Mouse (Mus musculus): Measurements from ENCODE around the gene 1810046K07Rik.

Gene 1810046K07Rik

DNA sequence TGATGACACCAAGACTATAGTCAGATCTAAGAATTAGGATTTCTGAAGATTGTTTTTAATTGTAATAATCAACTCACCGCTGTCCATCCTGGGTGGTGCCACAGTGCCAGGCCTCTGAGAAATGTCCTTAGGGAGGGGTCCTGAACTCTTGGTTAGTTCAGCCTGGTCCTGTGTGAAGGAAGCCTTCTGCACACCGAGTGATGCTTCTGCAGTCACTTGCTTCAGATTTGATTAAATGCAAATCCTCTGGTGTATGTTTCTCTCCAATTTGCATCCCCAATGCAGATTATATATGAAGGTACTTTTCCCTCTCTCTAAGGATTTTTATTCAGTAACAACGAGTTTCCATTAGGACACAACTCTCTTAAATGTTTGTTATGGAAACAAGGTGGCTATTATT lies at the start of gene 1810046K07Rik:
TSS of gene 1810046K07Rik (minus strand) at position 187 of the 400 bp plus-strand sequence.
- no peak for DNase-seq (ENCODE audit: low spot score in 2 of 2)

- no peak for DNase-seq (ENCODE audit: low spot score in 2 of 2)
These were observed 40.8 kb upstream of the 1810046K07Rik start for GRCm38 (mm10) chr9:51369560-51369959.

DNA sequence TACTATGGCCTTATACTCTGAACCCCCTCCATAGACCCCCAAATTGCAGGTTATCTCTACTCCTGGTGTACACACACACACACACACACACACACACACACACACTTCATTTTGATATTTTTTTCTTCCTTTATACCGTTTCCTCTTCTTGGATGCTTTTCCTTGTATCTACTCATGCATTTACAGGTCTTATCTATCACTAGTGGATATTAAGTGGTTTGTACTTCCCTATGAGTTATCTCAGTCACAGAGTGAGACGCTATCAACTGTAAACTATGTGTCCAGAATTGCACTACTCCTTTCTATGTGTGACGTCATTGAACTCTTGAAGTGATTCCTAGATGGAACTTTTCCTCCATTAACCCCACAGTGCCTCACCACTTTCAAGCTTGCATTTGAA lies 38.4 kb upstream of the 1810046K07Rik start:
- DNase-seq (ENCODE audit: low spot score in 2 of 2) = no peak

DNA sequence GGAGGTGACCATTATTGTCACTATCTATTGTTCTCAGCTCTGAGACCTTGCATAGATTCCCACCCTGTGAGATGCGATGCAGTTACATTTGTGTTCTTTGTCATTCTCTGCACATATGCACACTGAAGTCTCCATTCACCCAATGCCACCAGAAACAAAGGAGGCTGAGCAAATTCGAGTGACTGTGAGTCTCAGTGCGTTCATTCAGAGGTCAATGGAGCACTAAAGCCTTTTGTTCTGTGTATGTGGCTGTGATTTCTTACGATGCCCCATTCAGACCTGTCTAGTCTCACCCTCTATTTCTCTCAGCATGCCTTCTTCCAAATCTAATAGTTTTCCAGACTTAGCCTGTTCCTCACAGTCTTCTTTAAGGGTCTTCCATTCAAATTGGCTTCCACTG lies 35.3 kb upstream of the 1810046K07Rik start:
- DNase-seq (ENCODE audit: low spot score in 2 of 2) = no peak

DNA sequence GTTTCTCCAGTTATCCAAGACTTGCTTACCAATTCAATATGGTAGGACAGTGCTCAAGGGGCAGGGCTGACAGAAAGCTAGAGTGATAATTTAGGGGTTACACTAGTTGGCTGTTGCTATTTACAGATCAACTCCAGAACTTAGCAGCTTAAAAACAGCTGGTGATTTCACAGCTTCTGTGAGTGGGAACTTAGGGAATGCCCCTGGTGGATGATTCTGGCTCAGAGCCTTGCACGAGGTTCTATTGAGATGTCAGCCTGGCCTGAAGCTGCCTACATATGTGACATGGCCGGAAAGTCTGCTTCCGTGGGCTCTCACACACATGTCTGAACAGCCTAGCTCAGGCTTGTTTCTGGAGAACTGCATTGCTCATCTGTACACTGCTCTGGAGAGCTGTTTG lies 24.8 kb upstream of the 1810046K07Rik start:
- DNase-seq (ENCODE audit: low spot score in 2 of 2) = no peak

DNA sequence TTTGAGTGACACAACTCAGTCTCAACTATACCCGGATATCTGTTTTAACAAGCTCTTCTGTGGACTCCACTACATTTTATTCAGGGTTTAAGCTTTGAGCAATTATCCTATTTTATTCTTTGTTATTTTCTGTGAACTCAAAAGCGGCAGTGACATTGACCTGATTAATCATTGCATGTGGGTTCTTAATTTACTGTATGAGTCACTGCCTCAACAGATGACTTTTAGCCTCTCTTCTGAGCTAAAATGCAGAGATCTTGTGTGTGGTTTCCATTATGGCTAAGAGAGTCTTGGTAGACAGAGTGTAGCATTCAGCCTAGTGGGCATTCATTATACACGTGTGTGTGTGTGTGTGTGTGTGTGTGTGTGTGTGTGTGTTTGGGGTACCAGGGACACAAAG lies 24.2 kb upstream of the 1810046K07Rik start:
- DNase-seq (ENCODE audit: low spot score in 2 of 2) = no peak

DNA sequence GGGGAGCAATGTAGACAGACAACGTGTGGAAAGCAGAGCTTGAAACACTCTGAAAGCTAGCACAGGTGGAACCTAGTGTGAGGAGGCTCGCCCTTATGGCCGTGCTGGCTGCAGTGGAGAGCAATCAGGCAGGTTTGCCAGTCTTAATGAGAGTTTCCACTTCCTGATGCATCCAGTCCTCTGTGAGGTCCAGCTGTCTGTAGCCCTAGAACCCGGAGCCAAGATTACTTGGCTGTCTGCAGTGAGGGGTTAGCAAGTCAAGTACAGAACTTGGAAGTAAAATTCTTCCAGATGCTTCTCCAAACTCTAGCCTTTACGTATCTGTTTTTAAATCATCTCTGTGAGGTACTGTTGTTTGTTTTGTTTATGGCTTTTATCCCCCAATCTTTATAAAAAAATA lies 20.7 kb upstream of the 1810046K07Rik start:
- no peak for DNase-seq (ENCODE audit: low spot score in 2 of 2)

- no peak for DNase-seq (ENCODE audit: low spot score in 2 of 2)
These were observed 17.1 kb upstream of the 1810046K07Rik start for GRCm38 (mm10) chr9:51345768-51346167.

DNA sequence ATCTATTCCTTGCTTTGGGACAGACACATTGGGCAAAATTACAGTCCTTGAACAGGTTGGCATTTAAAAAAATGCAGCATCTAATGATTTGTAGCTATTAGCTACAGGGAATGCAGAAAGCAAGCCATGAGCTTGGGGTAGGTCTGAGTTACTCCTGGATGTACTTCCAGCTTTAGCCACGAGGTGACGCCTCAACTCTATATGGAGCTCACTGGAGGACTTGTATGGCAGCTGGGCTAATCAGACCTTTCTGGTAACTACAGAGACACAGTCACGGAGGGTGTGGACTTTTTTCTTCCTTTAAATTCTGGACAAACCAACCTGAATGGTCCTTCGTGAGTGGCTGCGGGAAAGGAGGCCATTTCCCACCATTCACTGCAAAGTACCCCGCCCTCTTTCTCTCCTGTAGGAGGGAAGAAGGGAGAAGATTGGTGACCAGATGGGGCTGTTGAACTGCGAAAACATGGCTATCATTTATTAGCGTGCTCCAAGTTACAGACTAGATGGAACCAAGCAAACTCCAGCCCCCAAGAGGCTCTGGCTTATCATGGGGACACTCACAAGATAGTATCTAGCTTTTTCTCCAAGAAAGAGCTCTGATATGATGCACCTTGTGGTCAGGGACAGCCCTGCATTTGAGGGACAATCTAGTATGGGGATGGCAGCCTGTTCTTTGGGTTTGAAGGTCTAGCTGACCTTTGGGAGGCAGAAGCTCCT lies 6.7 kb upstream of the 1810046K07Rik start:
- peak; percentile 74 to 88 for DNase-seq (ENCODE audit: low spot score in 2 of 2)

DNA sequence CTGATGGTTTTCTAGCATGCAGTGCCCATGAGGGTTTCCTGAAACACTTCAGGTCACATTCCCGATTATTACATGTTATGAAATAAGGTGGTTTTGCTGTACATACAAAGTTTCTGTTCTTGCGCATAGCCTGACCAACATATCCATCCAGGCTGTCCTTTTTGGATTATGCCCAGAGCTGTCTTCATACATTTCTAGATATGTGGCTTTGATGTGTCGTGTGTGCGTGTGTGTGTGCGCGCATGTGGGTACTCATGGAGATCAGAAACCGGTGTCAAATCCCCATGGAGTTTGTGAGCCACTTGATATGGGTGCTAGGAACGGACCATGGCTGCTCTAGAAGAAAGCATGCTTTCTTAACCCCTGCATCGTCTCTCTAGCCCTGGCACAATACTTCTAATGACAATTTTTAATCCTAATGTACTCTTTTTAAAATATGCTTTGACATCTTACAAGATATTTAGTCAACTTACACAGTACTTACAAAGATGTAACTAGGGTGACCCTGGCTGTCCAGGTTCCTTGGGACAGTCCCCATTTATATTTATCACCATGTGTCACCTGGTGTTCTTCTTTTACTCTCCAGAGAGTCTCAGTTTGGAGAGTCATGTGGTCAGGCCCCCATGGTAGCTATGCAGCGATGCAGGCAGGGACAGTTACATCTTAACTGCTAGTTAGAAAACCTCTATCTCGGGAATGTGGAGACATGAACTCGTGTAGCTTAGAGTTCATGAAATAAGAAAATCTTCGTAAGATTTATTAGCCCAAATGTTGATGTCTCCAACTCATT lies 2.9 kb upstream of the 1810046K07Rik start:
- DNase-seq (ENCODE audit: low spot score in 2 of 2) = no peak

DNA sequence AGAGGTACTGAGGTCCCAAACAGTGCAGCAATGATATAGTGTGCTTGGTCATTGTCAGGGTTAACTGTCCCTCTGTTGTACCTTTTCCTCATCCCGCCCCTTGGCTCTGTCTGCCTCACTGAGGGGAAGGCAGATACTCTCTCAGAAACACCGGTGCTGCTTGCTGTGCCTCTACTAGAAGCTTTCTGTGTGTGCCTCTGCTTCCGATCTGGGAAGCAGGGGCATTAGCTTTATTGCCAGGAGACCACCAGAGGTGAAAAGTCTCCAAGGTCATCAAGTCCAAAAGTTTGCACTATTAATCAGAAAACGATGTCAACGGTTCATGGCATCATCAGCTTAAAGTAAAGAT lies 1.2 kb downstream of the 1810046K07Rik start:
- DNase-seq (ENCODE audit: low spot score in 2 of 2) = no peak

- DNase-seq (ENCODE audit: low spot score in 2 of 2) = no peak
These were observed 1.8 kb downstream of the 1810046K07Rik start for GRCm38 (mm10) chr9:51326619-51327554.

GRCm38 (mm10) chr9:51324406-51325065 lies 4.2 kb downstream of the 1810046K07Rik start:
- DNase-seq (ENCODE audit: low spot score in 2 of 2) = no peak

DNA sequence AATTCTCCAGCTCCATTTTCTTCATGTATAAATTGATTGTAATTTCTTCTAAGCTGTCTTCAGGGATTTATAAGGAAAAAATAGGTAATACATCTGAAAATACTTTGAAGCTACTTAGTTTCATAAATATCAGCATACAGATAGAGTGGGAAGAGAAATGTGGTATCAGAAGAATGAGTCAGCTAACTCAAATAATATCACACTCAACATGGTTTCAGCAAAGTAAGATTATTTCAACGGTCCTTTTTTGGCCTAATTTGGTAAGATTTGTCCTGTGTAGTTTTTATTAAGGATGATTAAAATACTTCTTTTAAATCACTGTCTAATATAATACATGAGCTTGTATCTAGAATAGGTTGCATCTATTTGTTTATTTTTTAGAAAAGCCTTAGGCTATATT lies 8.6 kb downstream of the 1810046K07Rik start:
- DNase-seq (ENCODE audit: low spot score in 2 of 2) = no peak

DNA sequence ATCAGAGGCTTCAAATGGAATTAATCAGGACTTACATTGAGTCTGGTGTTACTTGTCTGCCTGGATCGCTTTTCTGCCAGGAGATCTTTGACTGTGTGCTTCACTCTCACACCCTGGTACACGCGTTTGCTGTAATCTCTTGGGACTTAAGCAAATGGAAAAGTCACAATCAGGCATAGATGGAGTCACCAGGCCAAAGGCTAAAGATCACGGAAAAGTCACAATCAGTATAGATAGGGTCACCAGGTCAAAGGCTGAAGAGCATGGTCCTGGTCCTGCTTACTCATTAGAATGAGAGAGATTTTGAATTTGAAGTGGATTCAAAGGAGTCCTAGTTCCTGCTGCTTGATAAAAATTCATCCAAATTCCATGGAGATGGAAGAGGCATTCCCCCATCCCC lies 10.5 kb downstream of the 1810046K07Rik start:
- no peak for DNase-seq (ENCODE audit: low spot score in 2 of 2)

DNA sequence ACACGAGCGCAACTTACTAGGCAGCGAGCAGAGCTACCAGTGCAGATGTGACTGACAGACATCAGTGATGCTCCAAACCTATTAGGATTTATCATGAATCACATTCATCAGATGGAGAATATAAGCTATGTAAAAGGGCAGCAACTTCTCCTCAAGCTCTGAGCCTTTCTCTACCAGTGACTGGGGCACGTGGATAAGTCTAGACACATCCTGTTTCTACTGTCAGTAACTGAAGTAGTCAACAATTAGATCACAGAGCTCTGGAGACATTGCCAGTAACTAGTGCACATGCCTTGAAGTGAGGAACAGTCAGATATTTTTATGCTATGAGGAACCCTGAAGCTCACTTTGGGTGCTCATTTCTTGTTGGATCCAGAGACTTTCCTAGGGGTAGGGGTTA lies 11.4 kb downstream of the 1810046K07Rik start:
- DNase-seq (ENCODE audit: low spot score in 2 of 2) = no peak

DNA sequence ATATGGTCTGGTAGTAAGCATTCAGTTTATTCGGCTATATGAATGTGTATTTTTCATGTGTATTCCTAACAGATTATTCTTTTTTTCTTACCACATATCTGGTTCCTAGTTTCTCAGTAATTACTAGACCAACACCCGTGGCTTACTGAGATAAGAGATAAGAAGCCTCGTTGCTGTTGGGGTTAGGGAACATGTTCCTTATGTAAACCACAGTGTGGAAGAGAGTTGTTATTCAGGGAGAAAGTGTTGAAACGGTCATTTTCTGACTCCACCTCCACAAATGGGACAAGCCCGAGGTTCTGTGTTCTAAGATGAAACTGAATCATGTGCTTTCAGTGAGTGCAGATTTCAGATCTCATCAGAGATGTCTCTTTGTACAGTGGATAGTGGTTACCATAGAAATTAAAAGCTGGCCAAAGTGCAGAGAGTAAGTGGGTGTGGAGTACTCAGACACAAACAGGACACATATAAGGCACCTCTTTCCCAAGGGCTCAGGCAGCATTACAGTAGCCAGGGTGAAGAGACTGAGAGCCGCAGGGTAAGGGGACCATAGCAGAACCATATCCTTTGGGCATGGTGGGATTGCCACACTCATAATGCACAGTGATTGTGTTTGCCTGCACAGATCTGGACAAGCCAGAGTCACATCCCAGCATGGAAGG lies 13.2 kb downstream of the 1810046K07Rik start:
- no peak for DNase-seq (ENCODE audit: low spot score in 2 of 2)

DNA sequence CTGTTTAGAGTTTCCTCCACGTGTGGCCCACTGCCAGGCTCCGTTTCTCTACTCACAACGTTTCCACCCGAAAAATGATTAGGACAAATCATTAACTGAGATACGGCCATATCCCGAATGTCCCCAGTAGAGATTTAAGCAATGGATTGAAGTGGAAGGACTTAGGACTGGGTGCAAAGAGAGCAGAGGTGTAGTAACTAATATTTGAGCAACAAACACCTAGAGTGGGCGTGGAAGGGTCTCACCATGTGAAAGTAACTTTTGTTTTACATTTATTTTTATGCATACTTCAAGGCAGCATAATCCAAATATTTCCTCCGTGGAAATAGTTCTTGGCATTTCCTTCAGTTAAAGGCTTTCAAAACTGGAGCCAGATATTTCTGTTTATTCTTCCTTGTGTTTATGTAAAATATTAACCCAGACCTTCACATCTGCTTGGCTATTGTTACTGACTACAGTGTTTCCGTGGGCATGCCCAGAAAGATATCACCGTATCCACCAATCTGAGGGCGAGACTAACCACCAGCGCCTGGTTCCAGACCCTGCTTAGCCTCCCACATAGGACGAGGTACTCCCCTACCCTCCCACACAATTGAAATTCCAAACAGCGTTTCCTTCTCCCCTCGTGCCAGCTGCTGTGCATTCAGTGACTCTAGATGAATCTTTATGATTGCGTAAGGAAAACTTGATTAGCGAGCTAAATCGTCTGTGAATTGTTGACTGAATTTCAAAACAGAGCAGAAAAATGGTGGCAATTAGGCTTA lies 16.0 kb downstream of the 1810046K07Rik start:
- DNase-seq (ENCODE audit: low spot score in 2 of 2) = no peak

DNA sequence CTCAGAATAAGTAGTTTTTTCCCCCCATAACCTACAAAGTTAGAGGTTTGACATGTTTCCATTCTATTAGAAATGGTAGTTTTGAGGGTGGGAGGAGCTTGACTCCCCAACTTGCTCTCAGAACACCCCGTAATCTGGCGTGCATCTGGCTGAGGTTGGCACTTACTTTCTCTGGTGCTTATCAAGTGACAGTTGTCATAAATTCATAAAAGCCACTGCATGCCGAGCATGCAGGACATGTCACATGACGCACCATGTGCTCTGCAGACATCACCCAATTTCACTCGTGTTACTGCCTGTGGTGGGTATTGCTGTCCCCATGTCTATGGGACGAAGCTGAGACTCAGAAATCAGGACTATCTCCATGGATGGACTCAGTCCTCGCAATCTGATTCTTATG lies 18.2 kb downstream of the 1810046K07Rik start:
- no peak for DNase-seq (ENCODE audit: low spot score in 2 of 2)

GRCm38 (mm10) chr9:51306351-51306750 lies 22.4 kb downstream of the 1810046K07Rik start:
- DNase-seq (ENCODE audit: low spot score in 2 of 2) = no peak
